Mouse (Mus musculus) macrophage (primary cell): ENCODE measurements around the gene Bysl. TPM values are rescaled to one million over a fixed set of nuclear protein-coding genes. Genes with fewer than 3 reads are reported as not detected.

Experiments used
- H3K27ac ChIP-seq: fragments of 350-480 bp; formaldehyde crosslinking; 2 replicates; pipeline ENCODE4 v1.9.0; 2021
- H3K36me3 ChIP-seq: fragments of 350-480 bp; formaldehyde crosslinking; 2 replicates; pipeline ENCODE4 v1.9.0; 2021; ENCODE audit errors: inconsistent target
- H3K4me3 ChIP-seq: fragments of 350-480 bp; formaldehyde crosslinking; 2 replicates; pipeline ENCODE4 v1.9.0; 2021; ENCODE audit errors: inconsistent target
- H3K79me2 ChIP-seq: fragments of 350-480 bp; formaldehyde crosslinking; 2 replicates; pipeline ENCODE4 v1.9.0; 2021; ENCODE audit errors: inconsistent target
- WGBS: methylation state at CpG from one replicate; pipeline ENCODE4 v1.1.7; 2026; ENCODE audit warnings: inconsistent platforms; ENCODE audit not compliant: missing documents; 5-methylcytosine and 5-hydroxymethylcytosine counted together
- polyA plus RNA-seq: library from polyadenylated mRNA; stranded (reverse); fragments of 250-400 nt; gene quantifications from 3 replicates; pipeline ENCODE4 v1.2.4, GENCODE M21; 2018; ENCODE audit warnings: inconsistent platforms

Bysl gene
- polyA plus RNA-seq, 1 experiment from 2014 or later: 5.4 TPM

- Histone ChIP-seq H3K27ac (peak overlapping the region; percentile 79), H3K79me2 (peaks cover 31% of the 10 kb centered on the region), H3K36me3 (no peaks in the 10 kb centered on the region), H3K4me3 (peak overlapping the region; percentile 93)
- WGBS: 1% methylated on average over 13 of the region's 13 CpGs
Observed at GRCm38 (mm10) chr17:47593854-47594182, 17.5 kb downstream of the Bysl start.

GRCm38 (mm10) chr17:47593215-47593853, 18.0 kb downstream of the Bysl start:
- H3K36me3 ChIP-seq: no peaks in the 10 kb centered on the region
- H3K27ac ChIP-seq: peak overlapping the region; percentile 79
- H3K4me3 ChIP-seq: peak overlapping the region; percentile 93
- WGBS: under 1% methylated on average over 46 of the region's 63 CpGs
- peaks cover 31% of the 10 kb centered on the region for H3K79me2 ChIP-seq

GRCm38 (mm10) chr17:47591073-47591472, 20.2 kb downstream of the Bysl start:
- WGBS: 40% methylated on average over 3 of the region's 3 CpGs
- H3K4me3 ChIP-seq: no peak overlapping the region
- no peaks in the 10 kb centered on the region for H3K36me3 ChIP-seq
- H3K79me2 ChIP-seq: peaks cover 18% of the 10 kb centered on the region
- no peak overlapping the region for H3K27ac ChIP-seq

GRCm38 (mm10) chr17:47588517-47588916, 22.8 kb downstream of the Bysl start:
- Histone ChIP-seq H3K27ac (no peak overlapping the region), H3K79me2 (no peaks in the 10 kb centered on the region), H3K4me3 (no peak overlapping the region), H3K36me3 (no peaks in the 10 kb centered on the region)
- 90% methylated on average over 7 of the region's 8 CpGs for whole genome bisulfite sequencing

GRCm38 (mm10) chr17:47580962-47581361, 30.3 kb downstream of the Bysl start:
- Histone ChIP-seq H3K27ac (no peak overlapping the region), H3K79me2 (no peaks in the 10 kb centered on the region), H3K36me3 (no peaks in the 10 kb centered on the region), H3K4me3 (no peak overlapping the region)
- 94% methylated on average over 4 of the region's 4 CpGs for WGBS

GRCm38 (mm10) chr17:47578655-47579054, 32.6 kb downstream of the Bysl start:
- no peaks in the 10 kb centered on the region for H3K79me2 ChIP-seq
- no peak overlapping the region for H3K27ac ChIP-seq
- no peaks in the 10 kb centered on the region for H3K36me3 ChIP-seq
- no peak overlapping the region for H3K4me3 ChIP-seq
- 94% methylated on average over 6 of the region's 6 CpGs for WGBS

- Histone ChIP-seq H3K27ac (no peak overlapping the region), H3K36me3 (no peaks in the 10 kb centered on the region), H3K4me3 (no peak overlapping the region), H3K79me2 (no peaks in the 10 kb centered on the region)
- 96% methylated on average over 9 of the region's 11 CpGs for WGBS
Observed at GRCm38 (mm10) chr17:47574830-47575229, 36.5 kb downstream of the Bysl start.

- Histone ChIP-seq H3K79me2 (no peaks in the 10 kb centered on the region), H3K27ac (no peak overlapping the region), H3K36me3 (no peaks in the 10 kb centered on the region), H3K4me3 (no peak overlapping the region)
- WGBS: 94% methylated on average over 8 of the region's 8 CpGs
Observed at GRCm38 (mm10) chr17:47574028-47574427, 37.3 kb downstream of the Bysl start.

- no peak overlapping the region for H3K4me3 ChIP-seq
- no peaks in the 10 kb centered on the region for H3K36me3 ChIP-seq
- H3K27ac ChIP-seq: no peak overlapping the region
- H3K79me2 ChIP-seq: no peaks in the 10 kb centered on the region
Observed at GRCm38 (mm10) chr17:47572436-47572835, 38.9 kb downstream of the Bysl start.

- no peaks in the 10 kb centered on the region for H3K79me2 ChIP-seq
- WGBS: 97% methylated on average over 7 of the region's 7 CpGs
- H3K36me3 ChIP-seq: no peaks in the 10 kb centered on the region
- H3K4me3 ChIP-seq: no peak overlapping the region
- no peak overlapping the region for H3K27ac ChIP-seq
Observed at GRCm38 (mm10) chr17:47571621-47572020, 39.7 kb downstream of the Bysl start.

GRCm38 (mm10) chr17:47568951-47569527, 42.3 kb downstream of the Bysl start:
- Histone ChIP-seq H3K36me3 (no peaks in the 10 kb centered on the region), H3K4me3 (no peak overlapping the region), H3K79me2 (no peaks in the 10 kb centered on the region), H3K27ac (no peak overlapping the region)
- 92% methylated on average over 10 of the region's 10 CpGs for WGBS

- Histone ChIP-seq H3K4me3 (no peak overlapping the region), H3K36me3 (no peaks in the 10 kb centered on the region), H3K27ac (no peak overlapping the region), H3K79me2 (no peaks in the 10 kb centered on the region)
- 93% methylated on average over 3 of the region's 3 CpGs for WGBS
Observed at GRCm38 (mm10) chr17:47568389-47568788, 42.9 kb downstream of the Bysl start.

- H3K4me3 ChIP-seq: no peak overlapping the region
- no peak overlapping the region for H3K27ac ChIP-seq
- H3K36me3 ChIP-seq: no peaks in the 10 kb centered on the region
- WGBS: 8% methylated on average over 3 of the region's 3 CpGs
- H3K79me2 ChIP-seq: no peaks in the 10 kb centered on the region
Observed at GRCm38 (mm10) chr17:47567271-47567670, 44.0 kb downstream of the Bysl start.

GRCm38 (mm10) chr17:47566133-47566532, 45.2 kb downstream of the Bysl start:
- WGBS: 83% methylated on average over 2 of the region's 2 CpGs
- Histone ChIP-seq H3K27ac (no peak overlapping the region), H3K36me3 (no peaks in the 10 kb centered on the region), H3K4me3 (no peak overlapping the region), H3K79me2 (no peaks in the 10 kb centered on the region)

GRCm38 (mm10) chr17:47564612-47565011, 46.7 kb downstream of the Bysl start:
- Histone ChIP-seq H3K79me2 (no peaks in the 10 kb centered on the region), H3K36me3 (no peaks in the 10 kb centered on the region), H3K4me3 (no peak overlapping the region), H3K27ac (no peak overlapping the region)
- WGBS: 72% methylated on average over 5 of the region's 5 CpGs

- no peak overlapping the region for H3K27ac ChIP-seq
- no peaks in the 10 kb centered on the region for H3K36me3 ChIP-seq
- WGBS: 82% methylated on average over 6 of the region's 6 CpGs
- no peak overlapping the region for H3K4me3 ChIP-seq
- no peaks in the 10 kb centered on the region for H3K79me2 ChIP-seq
Observed at GRCm38 (mm10) chr17:47562875-47563274, 48.4 kb downstream of the Bysl start.
